Comparison of ENCODE assay signal across 15 mouse cellular contexts in the genomic region with DNA sequence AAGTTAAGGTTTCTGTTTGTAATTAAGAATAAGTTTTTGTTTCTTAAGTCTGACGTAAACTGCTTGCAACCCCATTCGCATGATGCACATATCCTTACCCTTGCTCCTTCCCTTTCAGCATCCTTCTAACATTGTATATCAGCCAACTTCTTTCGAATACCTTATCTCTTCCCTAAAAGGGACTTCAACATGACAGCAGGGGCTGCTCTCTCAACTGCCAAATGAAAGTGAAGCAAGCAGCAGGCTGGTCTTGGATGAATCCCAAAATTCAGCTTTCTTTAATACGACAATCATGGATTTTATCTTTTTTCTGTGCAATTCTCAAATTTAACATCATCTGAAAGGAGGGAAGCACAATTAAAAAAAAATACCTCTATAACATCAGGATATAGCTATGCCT.
"Had no signal": no experiment of that assay in that cellular context is flagged by ENCODE, and none has a peak within 500 bp of the region (broad histone marks: within the 10 kb centered on the region; RNA-seq: fewer than 3 reads in every experiment).

No protein-coding gene starts in this region.

- H3K9me3 ChIP-seq: limb, embryonic 10.5 days; liver, embryonic 15.5 days; lung, embryonic 15.5 days; megakaryocyte, embryonic 14.5 days; stomach, embryonic 15.5 days had no signal

- DNase-seq: kidney, postnatal 10 days; kidney, postnatal 4 days; lung, postnatal 14 days; right cerebral cortex, postnatal 14 days; thymus, adult 2 months; thymus, postnatal 25 days had no signal

- H3K27ac ChIP-seq: limb, embryonic 10.5 days; liver, embryonic 15.5 days; lung, embryonic 15.5 days; macrophage; stomach, embryonic 15.5 days had no signal

- H3K27me3 ChIP-seq: liver, embryonic 15.5 days; lung, embryonic 15.5 days; megakaryocyte, embryonic 14.5 days; stomach, embryonic 15.5 days had no signal

- H3K4me1 ChIP-seq: limb, embryonic 10.5 days; liver, embryonic 15.5 days; lung, embryonic 15.5 days; megakaryocyte, embryonic 14.5 days; stomach, embryonic 15.5 days had no signal

- H3K4me3 ChIP-seq: limb, embryonic 10.5 days; liver, embryonic 15.5 days; lung, embryonic 15.5 days; megakaryocyte, embryonic 14.5 days; stomach, embryonic 15.5 days had no signal

- H3K9ac ChIP-seq: liver, embryonic 15.5 days; lung, embryonic 15.5 days; stomach, embryonic 15.5 days had no signal

- H3K36me3 ChIP-seq: limb, embryonic 10.5 days; liver, embryonic 15.5 days; lung, embryonic 15.5 days; stomach, embryonic 15.5 days had no signal

- H3K4me2 ChIP-seq: liver, embryonic 11.5 days; liver, embryonic 15.5 days; lung, embryonic 15.5 days; midbrain, embryonic 11.5 days; stomach, embryonic 15.5 days had no signal

- ATAC-seq: midbrain, embryonic 16.5 days had no signal
